Mouse (Mus musculus) stomach, postnatal 0 days (tissue): ENCODE measurements around the gene Lhx6. TPM values are rescaled to one million over a fixed set of nuclear protein-coding genes. Genes with fewer than 3 reads are reported as not detected.

ENCODE experiments used
- ATAC-seq: fragments of 200-750 bp; cut with Nextera tagmentation; 2 replicates; pipeline ENCODE4 v1.8.0; 2017; ENCODE audit not compliant: low FRiP score, low TSS enrichment
- DNase-seq: peaks from one replicate; pipeline ENCODE4 v3.0.0-alpha.2; 2016; ENCODE audit warnings: low spot score
- H3K27ac ChIP-seq: fragments of 300-500 bp; sonication (generic); replicated peaks from 2 replicates; pipeline ENCODE4 v1.5.1; 2014; ENCODE audit warnings: mild to moderate bottlenecking, control low read depth
- H3K27me3 ChIP-seq: fragments of 300-500 bp; sonication (generic); 2 replicates; pipeline ENCODE4 v1.6.1; 2014; ENCODE audit warnings: low read length; ENCODE audit not compliant: control insufficient read depth, insufficient read depth
- H3K36me3 ChIP-seq: fragments of 300-500 bp; sonication (generic); 2 replicates; pipeline ENCODE4 v1.6.1; 2014; ENCODE audit warnings: low read length, mixed read lengths; ENCODE audit not compliant: control insufficient read depth, insufficient read depth
- H3K4me1 ChIP-seq: fragments of 300-500 bp; sonication (generic); replicated peaks from 2 replicates; pipeline ENCODE4 v1.6.1; 2014; ENCODE audit warnings: antibody characterized with exemption; ENCODE audit not compliant: control insufficient read depth, insufficient read depth
- H3K4me2 ChIP-seq: fragments of 300-500 bp; sonication (generic); replicated peaks from 2 replicates; pipeline ENCODE4 v1.6.1; 2014; ENCODE audit warnings: low read depth, mild to moderate bottlenecking, control low read depth, moderate library complexity
- H3K4me3 ChIP-seq: fragments of 300-500 bp; sonication (generic); 2 replicates; pipeline ENCODE4 v1.5.1; 2014; ENCODE audit warnings: low read depth, low read length, control low read depth
- H3K9ac ChIP-seq: fragments of 300-500 bp; sonication (generic); 2 replicates; pipeline ENCODE4 v1.6.1; 2014; ENCODE audit warnings: mild to moderate bottlenecking, low read length, control low read depth, mixed read lengths
- H3K9me3 ChIP-seq: fragments of 300-500 bp; sonication (generic); 2 replicates; pipeline ENCODE4 v1.6.1; 2016; ENCODE audit warnings: low read length; ENCODE audit not compliant: control insufficient read depth
- CTCF ChIP-seq: IDR thresholded peaks from 2 replicates; pipeline ENCODE4 v1.5.1; 2016; ENCODE audit warnings: antibody characterized with exemption, low read depth, mild to moderate bottlenecking, moderate library complexity
- EP300 ChIP-seq: optimal IDR thresholded peaks from 2 replicates; pipeline ENCODE3; 2016; ENCODE audit warnings: antibody characterized with exemption
- WGBS: fragments of 180-500 bp; shearing (Covaris S2); extraction: QIAGEN DNeasy Blood & Tissue Kit; methylation state at CpG from one replicate; pipeline ENCODE4 v1.1.7; 2014; 5-methylcytosine and 5-hydroxymethylcytosine counted together
- polyA plus RNA-seq: library from polyadenylated mRNA; unstranded; fragments of >200 nt; fragmentation: Nextera tagmentation; extraction: Ambion mirVana; gene quantifications from 2 replicates; pipeline ENCODE4 v1.2.1, GENCODE M21; 2015

The Lhx6 gene
- polyA plus RNA-seq, 1 experiment from 2014 or later, result 0.41 TPM

DNA sequence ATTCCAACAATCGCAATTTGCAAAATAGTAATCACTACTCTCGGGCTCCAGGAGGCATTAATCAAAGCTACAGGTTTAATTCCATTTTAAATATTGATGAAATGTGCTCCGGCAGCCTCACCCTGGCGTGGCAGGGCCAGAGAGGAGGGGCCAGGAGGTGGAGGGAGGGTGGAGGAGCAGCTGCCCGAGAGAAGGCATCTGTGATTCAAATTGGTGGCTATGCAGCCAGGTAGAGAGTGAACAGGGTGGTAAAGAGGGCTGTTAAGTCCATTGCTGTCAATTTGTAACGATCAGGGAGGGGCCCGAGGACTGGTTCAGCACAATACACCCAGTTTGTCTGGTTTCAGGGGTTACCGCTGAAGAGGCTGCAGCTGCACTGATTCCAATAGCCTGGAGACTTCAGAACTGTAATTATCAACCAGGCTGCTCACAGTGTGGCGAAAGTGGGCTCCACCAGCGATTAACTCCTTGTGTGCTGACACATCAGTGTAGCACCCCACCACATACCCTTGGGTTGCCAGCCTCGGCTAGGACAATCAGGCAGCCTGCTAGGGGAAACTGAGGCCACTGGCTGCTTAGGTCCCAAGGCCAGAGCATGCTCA, 27.9 kb downstream of the Lhx6 start:
- DNase-seq (no peak), ATAC-seq (no peak)
- no peaks in the 10 kb centered on the region for H3K9me3 ChIP-seq
- no peaks in the 10 kb centered on the region for H3K36me3 ChIP-seq
- H3K27ac ChIP-seq, result no peak overlapping the region
- 14% methylated on average over 11 of the region's 11 CpGs for WGBS
- H3K4me2 ChIP-seq, result no peak overlapping the region
- H3K4me1 ChIP-seq, result no peaks in the 10 kb centered on the region
- H3K9ac ChIP-seq, result no peak overlapping the region
- TF ChIP-seq CTCF (no peak), EP300 (no peak)
- H3K27me3 ChIP-seq, result no peaks in the 10 kb centered on the region
- H3K4me3 ChIP-seq, result no peak overlapping the region

DNA sequence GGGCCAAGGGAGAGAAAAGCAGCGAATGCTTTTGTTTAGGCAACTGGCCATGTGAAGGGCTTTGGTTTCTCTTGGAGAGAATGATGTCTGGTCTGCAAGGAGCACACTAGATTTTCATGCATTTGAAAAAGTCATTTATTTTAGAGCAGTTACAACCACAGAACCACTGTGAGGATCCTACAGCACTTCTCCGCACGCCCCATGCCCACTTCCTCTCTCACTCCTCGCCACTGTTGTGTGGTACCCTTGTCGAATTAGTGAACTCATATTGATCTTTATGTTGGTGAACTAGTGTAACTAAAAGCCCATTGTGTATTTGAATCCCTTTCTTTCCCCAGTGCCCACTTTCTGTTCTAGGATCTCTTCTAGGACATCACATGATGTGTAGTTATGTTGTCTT, 30.0 kb downstream of the Lhx6 start:
- Histone ChIP-seq H3K36me3 (no peaks in the 10 kb centered on the region), H3K9ac (no peak overlapping the region), H3K27ac (no peak overlapping the region), H3K9me3 (no peaks in the 10 kb centered on the region), H3K4me1 (no peaks in the 10 kb centered on the region), H3K4me3 (no peak overlapping the region), H3K4me2 (no peak overlapping the region), H3K27me3 (no peaks in the 10 kb centered on the region)
- TF ChIP-seq CTCF (no peak), EP300 (no peak)
- no peak for DNase-seq
- no peak for ATAC-seq
- 80% methylated on average over 5 of the region's 5 CpGs for WGBS

DNA sequence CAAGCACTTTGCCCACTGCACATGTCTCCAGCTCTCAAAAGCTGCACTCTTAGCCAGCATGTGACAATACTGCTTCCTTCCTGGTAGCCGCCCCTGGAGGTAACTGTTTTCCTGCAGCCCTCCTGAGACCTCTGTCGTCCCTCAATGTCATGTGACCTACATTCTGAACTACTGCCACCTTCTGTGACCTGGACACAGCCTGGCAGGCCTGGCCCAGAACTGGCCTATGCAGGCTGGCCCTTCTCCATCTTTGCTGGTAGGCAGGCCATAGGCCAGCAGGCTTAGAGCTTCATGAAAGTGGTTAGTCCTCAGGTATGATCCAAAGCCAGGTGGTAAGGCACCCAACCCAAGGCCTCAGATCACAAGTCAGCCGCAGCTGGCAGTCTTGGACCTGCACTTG, 31.4 kb downstream of the Lhx6 start:
- no peak for TF ChIP-seq CTCF
- TF ChIP-seq EP300, result no peak
- Histone ChIP-seq H3K36me3 (no peaks in the 10 kb centered on the region), H3K4me1 (no peaks in the 10 kb centered on the region), H3K9ac (no peak overlapping the region), H3K27ac (no peak overlapping the region), H3K4me3 (no peak overlapping the region), H3K4me2 (no peak overlapping the region), H3K27me3 (no peaks in the 10 kb centered on the region), H3K9me3 (no peaks in the 10 kb centered on the region)
- DNase-seq (no peak), ATAC-seq (no peak)
- WGBS, result 53% methylated on average over 3 of the region's 3 CpGs

DNA sequence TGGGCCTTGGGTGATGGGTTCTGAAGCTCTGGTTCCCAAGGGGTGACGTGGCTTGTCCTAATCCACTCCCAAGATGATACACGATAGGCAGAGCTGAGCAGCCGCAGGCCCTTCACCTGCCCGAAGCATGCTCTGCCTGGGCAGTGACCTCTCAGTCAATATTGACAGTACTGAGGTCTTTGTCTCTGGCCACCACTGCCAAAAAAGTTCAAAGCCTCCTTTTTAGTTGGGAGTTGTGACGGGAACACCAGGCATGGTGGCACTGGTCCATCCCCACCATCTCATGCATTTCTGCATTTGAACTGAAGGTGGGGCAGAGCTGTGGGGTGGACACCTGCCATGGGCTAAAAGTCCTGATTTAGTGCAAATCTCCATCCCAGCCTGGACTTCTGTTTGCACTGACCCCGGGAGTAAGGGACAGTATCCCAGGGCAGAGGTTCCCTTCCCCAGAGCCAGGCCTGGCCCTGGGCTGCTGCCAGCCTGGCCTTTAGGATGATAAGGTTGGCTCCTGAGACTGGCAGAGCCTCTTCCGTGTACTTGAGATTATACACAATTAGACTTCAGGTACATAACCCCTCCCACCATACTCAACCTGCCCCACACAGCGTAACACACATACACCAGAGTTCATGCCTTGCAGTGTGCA, 33.4 kb downstream of the Lhx6 start:
- H3K27me3 ChIP-seq, result no peaks in the 10 kb centered on the region
- DNase-seq (no peak), ATAC-seq (no peak)
- TF ChIP-seq EP300 (no peak), CTCF (no peak)
- H3K9me3 ChIP-seq, result no peaks in the 10 kb centered on the region
- H3K4me3 ChIP-seq, result no peak overlapping the region
- H3K4me1 ChIP-seq, result no peaks in the 10 kb centered on the region
- no peak overlapping the region for H3K4me2 ChIP-seq
- H3K9ac ChIP-seq, result no peak overlapping the region
- H3K36me3 ChIP-seq, result no peaks in the 10 kb centered on the region
- WGBS, result 58% methylated on average over 8 of the region's 8 CpGs
- H3K27ac ChIP-seq, result no peak overlapping the region

DNA sequence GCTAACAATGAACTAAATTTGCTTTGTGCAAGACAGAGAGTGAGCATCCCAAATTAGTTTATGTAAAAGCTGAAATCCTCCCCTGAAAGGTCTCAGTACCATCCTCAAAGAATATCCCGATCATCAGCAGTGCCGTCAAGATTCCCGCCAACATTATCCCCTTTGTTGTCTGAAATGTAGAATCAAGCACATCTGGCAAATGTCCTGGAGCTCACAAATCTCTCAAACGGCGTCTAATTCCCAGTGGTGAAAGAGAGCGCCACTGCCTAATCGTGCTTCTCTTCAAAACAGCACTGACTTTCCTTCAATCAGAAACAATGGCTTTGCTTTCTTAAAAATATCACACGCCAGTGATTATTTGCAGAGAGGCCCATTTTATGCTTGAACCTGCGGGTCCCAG, 38.1 kb downstream of the Lhx6 start:
- no peak overlapping the region for H3K27ac ChIP-seq
- 51% methylated on average over 9 of the region's 9 CpGs for WGBS
- H3K4me1 ChIP-seq, result no peaks in the 10 kb centered on the region
- no peaks in the 10 kb centered on the region for H3K9me3 ChIP-seq
- H3K36me3 ChIP-seq, result no peaks in the 10 kb centered on the region
- H3K4me2 ChIP-seq, result no peak overlapping the region
- DNase-seq (no peak), ATAC-seq (no peak)
- no peaks in the 10 kb centered on the region for H3K27me3 ChIP-seq
- TF ChIP-seq CTCF, result no peak
- TF ChIP-seq EP300, result no peak
- H3K9ac ChIP-seq, result no peak overlapping the region
- no peak overlapping the region for H3K4me3 ChIP-seq

DNA sequence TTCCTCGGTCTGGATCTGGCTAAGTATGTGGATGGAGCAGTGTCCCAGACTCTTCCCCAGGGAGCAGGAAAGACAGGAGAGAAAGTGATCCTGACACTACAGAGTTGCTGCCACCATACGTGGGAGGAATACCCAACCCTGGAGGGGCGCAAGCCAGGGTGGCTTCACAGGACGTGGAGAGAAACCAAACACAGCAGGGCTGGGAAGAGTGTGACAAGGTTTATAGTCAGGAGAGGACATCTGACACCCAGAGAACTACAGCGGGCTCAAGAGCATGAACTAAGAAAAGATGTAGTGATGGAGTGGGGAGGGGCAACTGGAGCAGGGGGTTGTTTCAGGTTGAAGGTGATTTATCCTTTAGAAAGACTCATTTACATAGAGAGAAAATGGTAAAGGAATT, 43.8 kb downstream of the Lhx6 start:
- Histone ChIP-seq H3K9ac (no peak overlapping the region), H3K27ac (no peak overlapping the region), H3K4me3 (no peak overlapping the region), H3K27me3 (no peaks in the 10 kb centered on the region), H3K4me1 (no peaks in the 10 kb centered on the region), H3K36me3 (no peaks in the 10 kb centered on the region), H3K4me2 (no peak overlapping the region), H3K9me3 (no peaks in the 10 kb centered on the region)
- no peak for TF ChIP-seq EP300
- TF ChIP-seq CTCF, result no peak
- WGBS, result 61% methylated on average over 5 of the region's 5 CpGs
- DNase-seq (no peak), ATAC-seq (no peak)
